Mouse (Mus musculus) kidney, postnatal 36 days (tissue): ENCODE results near the gene Gm45808.
A peak's percentile ranks its signal among the peaks of the same experiment; 100 is the strongest.
"Not testable (repeated sequence)": the region's sequence is repeated elsewhere in the genome, so short reads cannot be mapped to it uniquely, and the experiment has no call there.

Experiments used
- DNase-seq, 2 experiments: peaks; one replicate each; pipeline ENCODE4 v3.0.0; 2021 to 2022; ENCODE audit warnings: mixed read lengths in 2 of 2

Gm45808 gene

DNA sequence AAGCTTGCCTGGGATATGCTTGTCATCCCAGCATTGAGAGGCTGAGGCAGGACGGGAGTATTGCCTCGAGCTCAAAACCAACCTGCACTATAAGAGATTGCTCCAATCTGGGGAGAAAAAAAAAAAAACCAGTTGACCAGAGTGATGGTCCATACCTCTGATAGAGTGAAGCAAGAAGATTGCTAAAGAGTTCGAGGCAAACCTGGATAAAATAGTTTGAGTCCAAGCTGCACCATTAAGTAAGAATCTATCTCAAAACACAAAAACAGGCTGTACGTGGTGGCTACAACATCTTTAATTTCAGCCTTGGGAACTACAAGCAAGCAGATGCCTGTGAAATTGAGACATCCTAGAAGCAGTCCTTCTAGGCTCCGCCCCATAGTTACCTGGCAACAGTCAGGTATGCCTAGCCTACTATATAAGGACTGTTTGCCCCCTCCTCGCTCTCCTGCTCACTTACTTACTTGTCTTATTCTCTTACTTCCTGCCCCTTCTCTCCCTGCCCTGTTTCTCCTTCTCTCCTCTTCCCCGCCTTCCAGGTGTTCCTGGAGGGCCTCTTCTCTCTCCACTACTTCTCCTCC is 19.4 kb downstream of the Gm45808 start:
- no peak for DNase-seq

DNA sequence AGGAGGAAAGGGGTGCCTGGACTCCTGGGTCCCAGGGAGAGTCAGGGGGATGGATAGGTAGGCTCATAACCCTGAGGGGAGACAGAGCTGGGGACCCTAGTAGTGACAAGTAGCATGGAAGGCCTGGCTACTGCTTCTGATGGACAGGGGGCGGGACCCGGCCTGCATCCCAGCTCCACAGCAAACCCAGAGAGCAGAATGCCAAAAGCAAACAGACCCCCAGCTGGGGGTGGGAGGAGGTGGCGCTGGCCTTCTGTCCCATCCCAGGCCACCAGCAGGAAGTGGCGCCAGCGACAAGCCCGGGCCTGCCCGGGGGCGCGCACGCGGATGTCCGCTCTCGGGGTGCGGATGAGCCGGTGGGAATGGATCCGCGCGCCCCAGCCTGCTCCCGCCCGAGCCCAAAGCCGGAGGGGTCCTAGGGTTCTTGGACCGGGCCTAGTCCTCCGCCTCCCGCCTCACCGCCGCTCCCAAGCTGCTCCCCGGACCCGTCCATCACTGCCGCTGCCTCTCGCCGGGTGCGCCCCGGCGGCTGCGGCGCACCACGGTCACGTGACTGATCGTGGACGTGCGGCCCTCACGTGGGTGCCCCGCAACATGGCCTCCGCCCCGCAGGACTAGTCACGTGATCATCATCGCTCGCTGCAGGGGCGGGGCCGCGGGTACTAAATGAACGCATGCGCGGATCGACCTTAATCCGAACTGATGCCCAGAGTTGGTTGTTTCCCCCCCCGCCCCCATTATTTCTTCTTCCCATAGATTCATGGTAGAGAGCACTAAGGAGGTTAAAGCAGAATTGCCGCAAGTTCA is 20.1 kb downstream of the Gm45808 start, which contains the start of gene Bax:
Bax (minus strand) TSS at position 616 of the 807 bp plus-strand sequence.
- DNase-seq = peak; percentile 96 to 99

DNA sequence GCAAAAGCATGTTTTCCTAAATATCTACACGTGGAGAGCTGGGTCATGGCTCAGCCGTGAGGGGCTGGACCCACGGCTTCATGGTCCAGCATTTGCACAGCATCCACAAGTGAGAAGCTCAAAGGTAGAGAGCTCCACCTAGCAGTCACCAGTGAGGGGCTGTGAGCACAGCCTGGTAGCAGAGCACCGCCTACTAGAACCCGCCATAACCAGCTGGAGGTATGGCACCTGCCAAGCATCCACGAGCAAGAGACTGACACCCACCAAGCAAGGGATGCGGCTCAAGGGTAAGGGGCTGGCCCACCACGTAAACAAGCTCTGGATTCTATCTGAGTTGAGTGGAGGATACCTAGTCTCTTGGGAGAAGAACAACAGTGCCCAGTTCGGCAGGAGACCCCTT is 21.1 kb downstream of the Gm45808 start:
- peak; percentile 57 to 58 for DNase-seq

DNA sequence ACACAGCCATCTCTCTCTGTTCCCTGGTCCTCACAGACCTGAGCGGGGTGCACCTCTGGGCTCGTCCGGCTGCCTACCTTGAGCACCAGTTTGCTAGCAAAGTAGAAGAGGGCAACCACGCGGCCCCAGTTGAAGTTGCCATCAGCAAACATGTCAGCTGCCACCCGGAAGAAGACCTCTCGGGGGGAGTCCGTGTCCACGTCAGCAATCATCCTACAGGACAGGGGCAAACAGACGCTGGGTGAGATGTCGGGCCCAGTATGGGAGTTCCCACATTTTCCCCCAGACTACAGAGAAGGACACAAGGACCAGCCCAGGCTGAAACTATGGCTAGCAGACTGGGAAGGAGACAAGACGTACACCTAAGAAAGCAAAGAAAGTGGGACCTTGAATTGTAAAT is 21.5 kb downstream of the Gm45808 start:
- DNase-seq = no peak

DNA sequence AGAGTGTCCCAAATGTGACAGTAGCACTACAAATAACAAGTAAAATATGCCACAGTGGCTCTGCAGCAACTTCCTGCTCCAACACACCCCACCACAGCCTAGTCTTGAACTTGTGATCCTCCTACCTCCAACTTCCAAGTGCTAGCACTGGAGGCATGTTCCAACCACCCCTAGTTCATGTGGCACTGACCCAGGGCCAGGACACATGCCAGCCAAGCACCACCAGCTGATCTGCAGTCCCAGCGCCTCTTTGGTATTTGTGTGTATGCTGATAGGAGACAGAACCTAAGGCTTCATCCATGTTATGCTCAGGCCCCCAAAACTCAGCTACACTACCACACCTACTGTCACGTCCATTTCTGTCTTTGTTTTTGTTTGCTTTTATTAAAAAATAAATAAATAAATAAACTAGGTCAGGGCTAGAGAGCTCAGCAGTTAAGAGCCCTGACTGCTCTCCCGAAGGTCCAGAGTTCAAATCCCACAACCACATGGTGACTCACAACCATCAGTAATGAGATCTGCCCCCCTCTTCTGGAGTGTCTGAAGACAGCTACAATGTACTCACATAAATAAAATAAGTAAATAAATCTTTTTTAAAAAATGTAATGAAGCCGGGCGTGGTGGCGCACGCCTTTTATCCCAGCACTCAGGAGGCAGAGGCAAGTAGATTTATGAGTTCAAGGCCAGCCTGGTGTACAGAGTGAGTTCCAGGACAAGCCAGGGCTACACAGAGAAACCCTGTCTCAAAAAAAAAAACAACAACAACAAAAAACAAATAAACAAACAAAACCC is 22.4 kb downstream of the Gm45808 start:
- DNase-seq = peak in 1 of 2 experiments; percentile 45

- DNase-seq = not testable (repeated sequence)
Observed at GRCm38 (mm10) chr7:45462868-45463267, 23.7 kb downstream of the Gm45808 start.

DNA sequence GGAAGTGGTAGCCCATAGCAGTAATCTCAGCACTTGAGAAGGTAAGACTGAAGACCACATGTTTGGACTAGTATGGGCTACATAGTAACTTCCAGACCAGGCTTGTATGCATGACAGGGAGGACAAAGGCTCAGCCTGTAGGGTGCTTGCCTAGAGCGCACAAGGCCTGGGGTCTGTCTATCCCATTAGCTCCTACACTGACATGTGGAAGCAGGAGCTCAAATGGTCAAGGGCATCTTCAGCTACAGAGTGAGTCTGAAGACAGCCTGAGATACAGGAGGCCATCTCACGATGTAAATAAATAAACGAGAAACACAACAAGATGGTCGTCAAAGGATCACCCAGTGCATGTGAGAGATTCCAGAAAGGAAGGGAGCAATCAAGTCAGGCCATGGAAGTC is 24.3 kb downstream of the Gm45808 start:
- no peak for DNase-seq

DNA sequence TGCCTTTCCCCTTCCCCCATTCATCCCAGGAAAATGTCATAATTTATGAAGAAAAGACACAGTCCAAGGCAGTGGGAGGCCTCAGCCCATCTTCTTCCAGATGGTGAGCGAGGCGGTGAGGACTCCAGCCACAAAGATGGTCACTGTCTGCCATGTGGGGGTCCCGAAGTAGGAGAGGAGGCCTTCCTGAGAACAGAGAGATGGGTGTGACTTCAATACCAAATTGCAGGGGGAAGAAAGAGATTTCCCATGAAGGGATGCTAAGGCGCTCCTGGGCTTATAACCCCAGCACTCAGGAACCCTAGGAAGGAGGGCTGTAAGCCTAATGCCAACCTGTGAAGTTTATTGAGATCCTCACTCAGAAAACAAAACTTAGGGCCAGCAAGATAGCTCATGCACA is 24.8 kb downstream of the Gm45808 start:
- no peak for DNase-seq

DNA sequence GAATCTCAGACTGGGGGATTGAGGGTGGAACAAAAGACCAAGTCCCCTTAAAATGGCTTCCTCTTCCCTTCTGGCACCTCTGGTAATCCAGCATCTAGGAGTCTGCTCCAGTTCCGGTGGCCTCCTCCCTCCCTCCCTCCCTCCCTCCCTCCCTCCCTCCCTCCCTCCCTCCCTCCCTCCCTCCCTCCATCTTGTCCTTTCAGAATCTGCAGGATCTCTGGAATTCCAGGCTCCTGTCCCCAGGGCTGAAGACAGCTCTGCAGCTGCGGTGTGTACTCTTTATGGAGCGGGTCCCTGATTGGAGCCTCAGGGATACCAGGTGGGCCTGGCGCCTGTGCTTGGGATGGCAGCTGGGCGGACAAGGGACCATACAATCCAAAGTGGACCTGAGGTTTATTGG is 25.3 kb downstream of the Gm45808 start:
- no peak for DNase-seq

- peak; percentile 72 to 83 for DNase-seq
Observed at GRCm38 (mm10) chr7:45460860-45461314, 25.7 kb downstream of the Gm45808 start.

DNA sequence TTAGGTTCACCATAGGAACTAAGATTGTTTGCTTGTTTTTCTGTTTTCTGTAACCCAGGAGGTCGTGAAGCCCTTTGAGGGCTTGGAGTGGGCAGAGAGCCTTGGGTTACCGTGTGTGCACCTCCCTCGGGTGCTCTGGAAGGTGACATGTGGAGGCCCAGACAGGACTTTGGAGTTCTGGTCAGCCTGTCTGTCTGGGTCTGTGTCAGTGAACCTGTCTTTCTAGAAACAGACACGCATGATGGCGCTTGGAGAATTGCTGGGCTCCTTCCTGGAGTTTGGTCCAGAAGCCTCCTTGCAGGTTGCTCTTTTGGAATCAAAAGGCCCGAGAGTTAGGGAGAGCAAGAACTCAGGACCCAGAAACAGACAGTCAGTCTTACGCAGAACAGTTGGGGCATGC is 26.2 kb downstream of the Gm45808 start:
- peak; percentile 78 to 81 for DNase-seq

- peak; percentile 96 to 99 for DNase-seq
Observed at GRCm38 (mm10) chr7:45459564-45460140, 27.0 kb downstream of the Gm45808 start, which contains the start of gene Ftl1. TSS of gene Ftl1 (minus strand) at chr7:45459884.

GRCm38 (mm10) chr7:45458748-45459563 is 27.7 kb downstream of the Gm45808 start:
- peak; percentile 77 to 89 for DNase-seq

- DNase-seq = peak; percentile 73 to 87
Observed at GRCm38 (mm10) chr7:45457204-45458060, 29.2 kb downstream of the Gm45808 start.

DNA sequence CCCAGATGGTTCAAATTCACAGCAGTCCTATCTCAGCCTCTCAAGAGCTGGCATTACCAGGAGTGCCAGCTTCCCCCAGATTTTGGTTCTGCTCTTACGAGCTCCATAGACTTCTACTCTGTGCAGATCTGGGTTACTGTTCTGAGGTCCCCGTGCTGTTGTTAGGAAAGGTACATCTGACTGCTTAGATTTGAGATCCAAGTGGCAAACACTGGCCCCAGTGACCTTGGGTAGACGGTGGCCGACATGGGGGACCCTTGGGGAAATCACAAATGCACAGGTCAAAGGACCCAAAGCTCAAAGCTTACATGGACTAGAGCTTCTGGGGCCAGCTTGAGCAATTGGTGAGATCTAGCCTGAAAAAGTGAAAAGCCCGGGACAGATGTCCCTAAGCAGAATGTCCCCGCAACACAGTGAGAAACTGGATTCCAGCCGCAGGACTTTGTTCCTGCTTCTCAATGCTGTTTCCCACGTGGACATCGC is 29.8 kb downstream of the Gm45808 start:
- peak in 1 of 2 experiments; percentile 29 for DNase-seq

DNA sequence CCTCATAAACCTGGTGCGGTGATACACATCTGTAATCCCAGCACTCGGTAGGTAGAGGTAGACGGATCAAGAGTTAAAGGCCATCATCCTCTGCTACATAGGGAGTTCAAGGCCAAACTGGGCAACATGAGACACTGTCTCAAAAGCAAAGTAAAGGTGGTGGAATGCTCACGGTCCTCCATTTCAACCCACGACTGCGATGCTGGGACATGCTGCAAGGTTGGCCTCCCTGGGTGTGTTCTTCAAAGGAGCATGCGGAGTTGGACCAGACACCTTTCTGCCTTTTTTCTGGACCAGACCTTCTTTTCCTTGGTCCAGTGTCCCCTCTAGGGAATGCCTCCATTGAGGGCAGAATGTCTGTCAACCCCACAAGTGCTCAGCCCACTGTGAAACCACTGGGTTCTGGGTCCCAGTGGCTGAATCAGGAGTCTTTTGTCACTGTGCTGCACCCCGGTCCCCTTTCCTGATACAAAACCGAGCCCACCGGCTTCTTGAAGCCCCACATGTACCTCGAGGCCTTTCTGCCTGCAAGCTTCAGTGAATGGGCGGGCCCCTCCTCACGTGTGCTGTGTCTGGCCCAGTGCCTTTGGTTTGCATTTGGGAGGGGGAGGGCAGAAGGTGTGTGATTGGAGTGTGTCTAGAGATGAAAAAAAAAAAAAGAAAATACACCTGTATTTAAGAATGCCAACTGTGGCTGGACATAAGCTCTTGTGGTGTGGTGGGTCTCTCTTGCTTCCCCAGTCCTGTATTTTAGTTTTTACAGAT is 30.5 kb downstream of the Gm45808 start:
- DNase-seq = peak in 1 of 2 experiments; percentile 51

DNA sequence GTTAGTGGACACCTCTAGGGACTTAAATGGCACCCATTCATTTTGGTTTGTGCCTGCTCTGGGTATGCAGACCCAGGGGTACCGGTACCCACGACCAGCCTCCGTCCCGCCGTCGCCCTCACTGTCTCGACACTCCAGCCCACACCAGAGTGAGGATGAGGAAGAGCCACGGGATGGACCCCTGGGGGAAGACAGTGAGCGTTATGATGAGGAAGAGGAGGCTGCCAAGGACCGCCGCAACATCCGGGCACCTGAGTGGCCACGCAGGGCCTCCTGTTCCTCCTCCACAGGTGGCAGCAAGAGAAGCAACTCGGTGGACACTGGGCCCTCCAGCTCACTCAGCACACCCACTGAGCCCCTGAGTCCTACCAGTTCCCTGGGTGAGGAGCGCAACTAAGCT is 31.6 kb downstream of the Gm45808 start:
- DNase-seq = no peak

DNA sequence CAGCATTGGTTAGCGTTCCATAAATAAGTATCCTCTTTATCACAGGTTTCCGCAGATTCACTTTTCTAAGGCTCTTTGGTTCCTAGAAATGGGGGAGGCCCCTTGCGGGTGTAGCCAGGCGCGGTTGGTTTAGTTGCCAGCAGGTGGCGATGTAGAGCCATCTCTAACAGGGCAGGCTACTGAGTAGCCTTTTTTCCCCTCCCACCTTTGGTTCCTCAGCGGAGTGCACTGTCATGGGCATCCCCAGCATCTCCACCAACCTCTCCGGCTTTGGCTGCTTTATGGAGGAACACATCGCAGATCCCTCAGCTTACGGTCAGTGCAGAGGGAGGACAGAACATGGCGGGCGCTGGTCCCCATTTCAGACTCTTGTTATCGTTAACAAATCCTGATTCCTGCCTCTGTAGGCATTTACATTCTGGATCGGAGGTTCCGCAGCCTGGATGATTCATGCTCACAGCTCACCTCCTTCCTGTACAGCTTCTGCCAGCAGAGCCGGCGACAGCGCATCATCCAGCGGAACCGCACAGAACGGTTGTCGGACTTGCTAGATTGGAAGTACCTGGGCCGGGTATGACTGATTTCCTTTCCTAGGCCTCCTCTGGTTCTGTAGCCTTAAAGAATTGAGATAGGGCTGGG is 35.1 kb downstream of the Gm45808 start:
- DNase-seq = peak; percentile 85 to 93

- no peak for DNase-seq
Observed at GRCm38 (mm10) chr7:45449974-45450373, 36.6 kb downstream of the Gm45808 start.
